Mouse (Mus musculus) embryonic facial prominence, embryonic 13.5 days (tissue): ENCODE results near the gene 2010111I01Rik. TPM values are rescaled to one million over a fixed set of nuclear protein-coding genes. Genes with fewer than 3 reads are reported as not detected.

Experiments used
- ATAC-seq: fragments of 200-750 bp; cut with Nextera tagmentation; 2 replicates; pipeline ENCODE4 v1.8.0; 2017; ENCODE audit warnings: low read depth; ENCODE audit not compliant: insufficient number of reproducible peaks, insufficient read depth, low FRiP score, low TSS enrichment
- H3K27ac ChIP-seq: fragments of 300-500 bp; sonication (generic); 2 replicates; pipeline ENCODE4 v1.5.1; 2015; ENCODE audit warnings: moderate library complexity, mild to moderate bottlenecking, inconsistent platforms
- H3K27me3 ChIP-seq: fragments of 300-500 bp; sonication (generic); 2 replicates; pipeline ENCODE4 v1.6.1; 2015; ENCODE audit warnings: mild to moderate bottlenecking, inconsistent platforms
- H3K36me3 ChIP-seq: fragments of 300-500 bp; sonication (generic); 2 replicates; pipeline ENCODE4 v1.6.1; 2015; ENCODE audit warnings: mild to moderate bottlenecking, inconsistent platforms
- H3K4me1 ChIP-seq: fragments of 300-500 bp; sonication (generic); 2 replicates; pipeline ENCODE4 v1.6.1; 2015; ENCODE audit warnings: inconsistent platforms
- H3K4me2 ChIP-seq: fragments of 300-500 bp; sonication (generic); 2 replicates; pipeline ENCODE4 v1.6.1; 2015; ENCODE audit warnings: moderate library complexity, mild to moderate bottlenecking, inconsistent platforms
- H3K4me3 ChIP-seq: fragments of 300-500 bp; sonication (generic); 2 replicates; pipeline ENCODE4 v1.5.1; 2015; ENCODE audit warnings: mild to moderate bottlenecking, inconsistent platforms
- H3K9ac ChIP-seq: fragments of 300-500 bp; sonication (generic); 2 replicates; pipeline ENCODE4 v1.6.1; 2015; ENCODE audit warnings: mild to moderate bottlenecking, inconsistent platforms
- H3K9me3 ChIP-seq: fragments of 300-500 bp; sonication (generic); 2 replicates; pipeline ENCODE4 v1.6.1; 2016; ENCODE audit warnings: inconsistent platforms
- WGBS: fragments of 180-500 bp; shearing (Covaris S2); methylation state at CpG from one replicate; pipeline ENCODE4 v1.1.7; 2015; ENCODE audit warnings: mixed read lengths; 5-methylcytosine and 5-hydroxymethylcytosine counted together
- polyA plus RNA-seq: library from polyadenylated mRNA; unstranded; fragments of >200 nt; fragmentation: Nextera tagmentation; extraction: Ambion mirVana; gene quantifications from 2 replicates; pipeline ENCODE4 v1.2.1, GENCODE M21; 2015

The 2010111I01Rik gene
- polyA plus RNA-seq, 1 experiment from 2014 or later = 254 TPM

DNA sequence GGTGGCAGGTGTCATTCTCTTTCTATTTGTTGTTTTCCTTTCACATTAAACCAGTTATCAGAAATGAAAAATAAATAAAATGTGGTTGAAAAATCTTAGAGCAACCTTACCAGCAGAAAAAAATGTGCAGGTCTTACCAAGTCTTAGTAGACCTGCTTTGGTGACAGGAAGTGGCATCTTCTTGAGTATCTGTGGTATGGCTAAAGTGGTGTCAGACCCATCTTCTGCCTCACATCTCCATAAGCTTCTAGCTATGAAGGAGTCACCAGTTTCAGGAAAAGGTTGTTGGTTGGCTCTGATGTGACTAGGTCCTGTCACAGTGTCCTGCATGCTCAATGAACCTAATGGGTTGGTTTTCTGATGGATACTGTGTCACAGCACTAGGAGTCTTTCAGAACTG is 176.6 kb downstream of the 2010111I01Rik start:
- Histone ChIP-seq H3K9ac (no peak overlapping the region), H3K4me3 (no peak overlapping the region), H3K4me2 (no peak overlapping the region), H3K9me3 (no peaks in the 10 kb centered on the region), H3K27me3 (no peaks in the 10 kb centered on the region), H3K27ac (peak overlapping the region; percentile 23; the same call in 1 of the 2 replicates), H3K36me3 (no peaks in the 10 kb centered on the region), H3K4me1 (peaks cover 14% of the 10 kb centered on the region; the same call in 1 of the 2 replicates)
- no peak for ATAC-seq

DNA sequence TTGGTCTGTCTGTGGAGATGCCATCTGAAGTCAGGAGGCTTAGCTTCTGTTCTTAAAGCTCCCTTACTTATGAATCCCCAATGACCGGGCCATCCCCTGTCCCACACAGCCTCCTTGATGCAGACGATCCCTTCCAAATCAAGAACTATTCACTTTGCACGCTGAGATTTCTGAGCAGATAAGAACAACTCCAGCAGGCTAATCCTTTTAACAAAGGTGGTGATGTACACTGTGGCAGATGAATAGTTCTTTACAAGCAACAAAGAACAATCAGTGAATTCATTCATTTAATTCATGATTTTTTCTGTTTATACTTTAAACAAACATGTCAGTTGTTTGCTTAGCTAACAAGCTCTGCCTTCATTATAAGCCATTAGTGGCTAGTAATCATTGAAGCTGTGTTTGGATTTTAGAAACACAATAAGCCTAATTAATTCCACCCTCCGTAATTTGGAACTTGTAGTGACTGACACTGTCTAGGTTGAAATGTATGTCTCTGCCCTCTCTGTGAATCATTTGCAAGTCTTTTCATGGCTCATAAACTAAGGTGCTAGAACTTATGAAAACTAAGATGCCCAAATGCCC is 182.0 kb downstream of the 2010111I01Rik start:
- Histone ChIP-seq H3K36me3 (no peaks in the 10 kb centered on the region), H3K4me1 (peaks cover 10% of the 10 kb centered on the region; the same call in 1 of the 2 replicates), H3K9me3 (no peaks in the 10 kb centered on the region), H3K4me3 (no peak overlapping the region), H3K27me3 (no peaks in the 10 kb centered on the region), H3K9ac (no peak overlapping the region), H3K27ac (no peak overlapping the region), H3K4me2 (no peak overlapping the region)
- 39% methylated on average over 4 of the region's 4 CpGs for WGBS
- no peak for ATAC-seq

- Histone ChIP-seq H3K27ac (no peak overlapping the region), H3K9me3 (no peaks in the 10 kb centered on the region), H3K27me3 (no peaks in the 10 kb centered on the region), H3K9ac (no peak overlapping the region), H3K4me3 (no peak overlapping the region), H3K4me2 (no peak overlapping the region), H3K4me1 (peaks cover 10% of the 10 kb centered on the region; the same call in 1 of the 2 replicates), H3K36me3 (no peaks in the 10 kb centered on the region)
- no peak for ATAC-seq
- 69% methylated on average over 1 of the region's 1 CpGs for WGBS
These were observed 183.5 kb downstream of the 2010111I01Rik start for GRCm38 (mm10) chr13:63148157-63148556.

DNA sequence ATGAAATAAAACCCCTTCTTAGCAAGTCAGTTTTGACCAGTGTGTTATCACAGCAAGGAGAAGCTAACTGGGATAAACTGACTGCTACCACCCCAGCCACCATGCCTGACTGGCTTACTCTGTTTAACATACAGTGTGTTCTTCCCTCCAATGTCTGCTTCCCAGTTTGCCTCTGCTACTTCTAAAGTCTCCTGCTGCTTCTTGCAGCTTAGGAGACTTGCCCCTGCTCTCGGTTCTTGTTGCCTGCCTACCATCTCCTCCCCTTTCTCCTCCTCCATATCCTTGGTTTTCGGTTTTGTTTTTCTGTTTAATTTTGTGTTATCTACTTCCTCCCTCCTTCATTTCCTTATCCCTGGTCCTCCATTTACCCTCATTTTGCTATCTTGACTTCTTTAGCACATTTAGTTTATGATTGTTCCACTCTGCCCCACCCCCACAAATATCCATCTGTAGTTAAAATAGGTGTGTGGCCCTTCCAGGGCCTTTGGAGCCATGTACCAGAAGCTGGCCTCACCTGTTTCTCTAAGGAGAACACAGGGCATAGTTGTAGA is 185.9 kb downstream of the 2010111I01Rik start:
- H3K9ac ChIP-seq = no peak overlapping the region
- H3K36me3 ChIP-seq = no peaks in the 10 kb centered on the region
- 65% methylated on average over 2 of the region's 2 CpGs for WGBS

DNA sequence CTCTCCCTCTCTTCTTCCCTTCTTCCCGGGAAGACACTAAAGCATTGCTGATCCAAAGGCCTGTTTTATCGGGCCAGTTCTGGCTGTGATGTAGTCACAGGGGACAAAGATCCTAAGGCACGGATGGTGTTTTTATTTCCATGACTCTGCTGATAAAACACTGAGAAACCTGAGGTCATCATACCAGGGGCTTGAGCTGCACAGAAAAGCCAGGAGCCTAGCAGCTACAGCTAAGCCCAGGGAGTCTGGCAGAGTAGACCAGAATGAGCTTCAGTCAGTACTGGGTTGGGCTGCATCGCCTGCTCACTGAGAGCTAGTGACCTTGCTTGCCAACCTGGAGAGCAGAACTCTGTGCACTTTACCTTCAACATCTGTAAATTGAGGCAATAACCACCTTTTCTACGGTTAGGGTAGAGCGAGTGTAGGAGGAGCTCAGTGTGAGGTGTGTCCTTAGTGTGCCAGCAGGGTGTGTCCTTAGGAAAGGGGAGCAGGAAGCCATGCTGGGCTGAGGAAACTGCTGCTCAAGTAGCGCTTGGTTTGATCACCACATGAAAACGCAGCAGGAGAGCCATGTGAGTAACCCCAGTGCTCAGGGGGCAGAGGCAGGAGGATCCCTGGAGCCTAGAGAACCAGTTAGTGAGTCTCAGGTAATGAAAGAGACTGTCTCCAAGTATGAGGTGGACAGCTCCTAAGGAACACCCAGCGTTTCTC is 186.5 kb downstream of the 2010111I01Rik start:
- no peak overlapping the region for H3K4me2 ChIP-seq
- WGBS = 85% methylated on average over 9 of the region's 9 CpGs
- H3K4me3 ChIP-seq = no peak overlapping the region
- peaks cover 31% of the 10 kb centered on the region for H3K4me1 ChIP-seq
- H3K27me3 ChIP-seq = no peaks in the 10 kb centered on the region
- ATAC-seq = no peak
- no peaks in the 10 kb centered on the region for H3K9me3 ChIP-seq
- H3K36me3 ChIP-seq = no peaks in the 10 kb centered on the region
- H3K9ac ChIP-seq = no peak overlapping the region
- H3K27ac ChIP-seq = no peak overlapping the region

More for the DNA sequence above, 185.9 kb downstream of the 2010111I01Rik start:
- Histone ChIP-seq H3K4me2 (no peak overlapping the region), H3K27ac (peak overlapping the region; percentile 4; the same call in 1 of the 2 replicates), H3K27me3 (no peaks in the 10 kb centered on the region), H3K4me1 (peaks cover 24% of the 10 kb centered on the region), H3K4me3 (no peak overlapping the region), H3K9me3 (no peaks in the 10 kb centered on the region)
- ATAC-seq = no peak

DNA sequence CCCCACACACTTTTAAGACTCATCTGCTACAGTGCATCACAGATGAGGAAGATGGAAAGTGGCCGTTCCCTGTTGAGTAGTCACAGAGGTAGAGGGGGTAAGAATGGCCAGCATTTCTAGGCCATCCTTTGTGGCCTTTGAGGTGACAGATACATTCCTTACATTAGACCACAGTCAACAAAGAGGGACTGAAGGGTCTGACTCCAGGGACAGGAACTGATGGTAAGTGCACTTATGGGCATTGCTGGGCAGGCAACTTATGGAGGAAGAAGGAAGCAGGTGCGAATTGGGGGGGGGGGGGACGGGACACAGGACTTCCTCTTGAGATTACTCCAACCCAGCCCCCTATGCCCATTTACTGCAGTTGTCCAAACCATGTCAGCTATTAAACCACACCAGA is 187.8 kb downstream of the 2010111I01Rik start:
- no peaks in the 10 kb centered on the region for H3K36me3 ChIP-seq
- H3K4me1 ChIP-seq = peaks cover 30% of the 10 kb centered on the region
- no peak overlapping the region for H3K9ac ChIP-seq
- H3K27me3 ChIP-seq = no peaks in the 10 kb centered on the region
- H3K27ac ChIP-seq = no peak overlapping the region
- no peak overlapping the region for H3K4me3 ChIP-seq
- H3K4me2 ChIP-seq = no peak overlapping the region
- no peaks in the 10 kb centered on the region; the same call in 1 of the 2 replicates for H3K9me3 ChIP-seq
- ATAC-seq = no peak
- 86% methylated on average over 3 of the region's 3 CpGs for WGBS

- Histone ChIP-seq H3K4me1 (peaks cover 27% of the 10 kb centered on the region), H3K9ac (no peak overlapping the region), H3K4me2 (no peak overlapping the region), H3K27me3 (no peaks in the 10 kb centered on the region), H3K4me3 (no peak overlapping the region), H3K27ac (peak overlapping the region; percentile 58; the same call in 1 of the 2 replicates), H3K9me3 (no peaks in the 10 kb centered on the region; the same call in 1 of the 2 replicates), H3K36me3 (no peaks in the 10 kb centered on the region)
- ATAC-seq = no peak
- 22% methylated on average over 2 of the region's 2 CpGs for WGBS
These were observed 188.7 kb downstream of the 2010111I01Rik start for GRCm38 (mm10) chr13:63153397-63153796.

GRCm38 (mm10) chr13:63154851-63155571 is 190.3 kb downstream of the 2010111I01Rik start:
- ATAC-seq = peak; percentile 71; the same call in 1 of the 2 replicates
- H3K27ac ChIP-seq = peak overlapping the region; percentile 78

GRCm38 (mm10) chr13:63156264-63156663 is 191.6 kb downstream of the 2010111I01Rik start:
- peak; percentile 15; the same call in 1 of the 2 replicates for ATAC-seq
- 75% methylated on average over 10 of the region's 10 CpGs for WGBS
- Histone ChIP-seq H3K36me3 (no peaks in the 10 kb centered on the region), H3K9ac (no peak overlapping the region), H3K27me3 (no peaks in the 10 kb centered on the region), H3K27ac (peak overlapping the region; percentile 78), H3K4me2 (no peak overlapping the region), H3K9me3 (no peaks in the 10 kb centered on the region; the same call in 1 of the 2 replicates), H3K4me1 (peaks cover 24% of the 10 kb centered on the region), H3K4me3 (no peak overlapping the region)

More at GRCm38 (mm10) chr13:63154851-63155571, 190.3 kb downstream of the 2010111I01Rik start:
- Histone ChIP-seq H3K4me2 (no peak overlapping the region), H3K27me3 (no peaks in the 10 kb centered on the region), H3K4me1 (peaks cover 24% of the 10 kb centered on the region), H3K9ac (no peak overlapping the region), H3K36me3 (no peaks in the 10 kb centered on the region), H3K4me3 (no peak overlapping the region), H3K9me3 (no peaks in the 10 kb centered on the region; the same call in 1 of the 2 replicates)
- 37% methylated on average over 7 of the region's 7 CpGs for WGBS

DNA sequence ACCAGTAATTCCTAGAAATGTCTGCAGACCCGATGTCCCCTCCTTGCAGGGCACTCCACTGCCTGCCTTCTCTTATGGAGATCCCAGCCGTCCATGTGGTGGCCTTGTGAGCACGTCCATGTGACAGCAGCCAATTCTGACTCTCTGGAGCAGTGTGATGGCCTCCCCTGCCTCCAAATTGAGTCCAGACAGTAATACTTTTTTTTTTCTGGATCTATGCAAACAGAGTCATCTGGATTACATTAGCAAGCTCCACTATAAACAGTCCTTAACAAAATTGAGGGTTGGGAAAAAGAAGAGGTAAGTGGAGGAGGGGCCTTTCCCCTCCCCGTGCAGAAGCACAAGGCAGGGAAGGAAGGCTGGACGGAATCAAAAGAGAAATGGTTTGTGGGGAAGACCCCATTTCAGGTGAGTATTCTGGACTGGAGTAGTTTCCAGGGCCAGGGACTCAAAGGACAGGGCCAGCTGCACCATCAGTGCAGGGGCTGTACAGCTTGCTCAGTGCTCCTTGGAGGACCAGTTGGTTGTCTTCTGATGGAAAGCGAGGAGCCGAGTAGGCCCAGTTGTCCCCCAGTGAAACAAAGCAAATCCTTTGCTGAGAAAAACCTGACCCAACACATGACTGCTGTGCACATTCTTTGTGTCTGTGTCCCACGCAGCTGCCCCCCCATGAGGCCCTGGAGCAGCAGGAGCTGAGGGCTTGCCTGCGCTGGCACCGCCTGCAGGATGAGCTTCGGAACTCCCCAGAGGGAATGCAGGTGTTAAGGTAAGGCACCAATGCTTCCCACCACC is 205.8 kb downstream of the 2010111I01Rik start:
- Histone ChIP-seq H3K9ac (peak overlapping the region; percentile 57), H3K9me3 (no peaks in the 10 kb centered on the region; the same call in 1 of the 2 replicates), H3K4me1 (peaks cover 37% of the 10 kb centered on the region), H3K27ac (peak overlapping the region; percentile 97), H3K4me2 (peak overlapping the region; percentile 51), H3K36me3 (no peaks in the 10 kb centered on the region), H3K4me3 (peak overlapping the region; percentile 17; the same call in 1 of the 2 replicates), H3K27me3 (no peaks in the 10 kb centered on the region)
- WGBS = 21% methylated on average over 11 of the region's 11 CpGs
- peak; percentile 70 for ATAC-seq
